Mouse (Mus musculus): ENCODE data around the gene Foxp4. TPM values are rescaled to one million over a fixed set of nuclear protein-coding genes. Genes with fewer than 3 reads are reported as not detected.
A peak's percentile ranks its signal among the peaks of the same experiment; 100 is the strongest.

The Foxp4 gene
- polyA plus RNA-seq, 2 experiments, result 38.6 to 104 TPM

DNA sequence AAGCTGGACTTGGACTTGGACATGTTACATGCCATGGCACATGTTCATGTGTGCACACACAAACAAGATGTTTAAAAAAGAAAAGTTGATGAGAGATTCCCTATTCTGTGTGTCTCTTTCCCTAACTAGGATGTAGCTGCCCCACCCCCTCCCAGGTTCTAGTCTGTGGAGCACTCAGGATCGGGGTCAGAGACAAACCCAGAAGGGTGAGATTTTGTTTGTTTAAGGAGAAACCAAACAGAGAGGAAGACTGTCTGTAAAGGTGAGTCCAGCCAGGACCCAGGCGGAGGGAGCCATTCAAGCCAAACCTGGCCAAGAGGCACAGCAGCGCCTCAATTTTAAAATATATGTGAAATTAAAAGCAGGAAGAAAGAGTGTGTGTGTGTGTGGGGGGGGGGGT, 7.2 kb downstream of the Foxp4 start:
- Histone ChIP-seq H3K27ac (replicated peaks; ENCODE audit: low read depth, low read length) (no peak overlapping the region), H3K36me3 (ENCODE audit: control insufficient read depth, insufficient read depth, low read length) (peaks cover 53% of the 10 kb centered on the region), H3K9me3 (ENCODE audit: control insufficient read depth, low read length) (no peaks in the 10 kb centered on the region), H3K27me3 (ENCODE audit: control insufficient read depth, insufficient read depth, low read length) (no peaks in the 10 kb centered on the region), H3K4me3 (replicated peaks; ENCODE audit: low read length) (no peak overlapping the region), H3K9ac (ENCODE audit: low read depth, low read length, severe bottlenecking) (no peak overlapping the region), H3K4me2 (replicated peaks; ENCODE audit: low read depth, low read length, severe bottlenecking) (no peak overlapping the region), H3K4me1 (ENCODE audit: control insufficient read depth, insufficient read depth, low read length) (peaks cover 40% of the 10 kb centered on the region)
- DNase-seq (ENCODE audit: low spot score), result no peak
- ATAC-seq (ENCODE audit: low FRiP score, low read depth), result no peak
- 78% methylated on average over 3 of the region's 3 CpGs for WGBS
- TF ChIP-seq POLR2A (IDR thresholded peaks at IDR 0.05; ENCODE audit: borderline replicate concordance, extremely low read depth, insufficient read depth, insufficient read length), result no peak

DNA sequence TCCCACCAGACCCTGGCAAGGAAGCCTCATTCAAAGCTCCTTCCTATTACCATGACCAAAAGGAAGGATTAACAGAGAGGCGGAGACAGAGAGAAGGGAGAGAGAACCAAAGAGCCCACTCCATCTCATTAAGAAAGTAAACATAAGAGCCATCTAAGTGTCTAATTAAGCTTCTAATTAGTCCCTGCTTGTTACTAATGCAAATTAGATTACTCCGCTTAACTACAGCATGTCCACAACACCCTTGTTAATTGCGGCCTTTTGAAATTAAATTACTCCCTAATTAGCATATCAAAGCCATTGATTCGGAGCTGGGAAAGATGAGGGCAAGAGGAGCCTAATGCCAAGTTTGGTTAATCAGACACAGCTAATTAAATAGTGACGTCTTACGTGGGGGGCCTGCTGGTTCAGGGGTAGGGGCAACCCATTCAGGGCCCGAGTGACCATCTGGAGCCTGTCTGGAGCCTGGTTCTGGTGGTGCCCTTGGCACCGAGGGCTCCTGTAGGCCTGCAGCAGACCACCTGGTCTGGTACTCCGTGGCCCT, 9.7 kb downstream of the Foxp4 start:
- H3K4me3 ChIP-seq (replicated peaks; ENCODE audit: low read length), result no peak overlapping the region
- ATAC-seq (ENCODE audit: low FRiP score, low read depth) (no peak), DNase-seq (ENCODE audit: low spot score) (no peak)
- H3K36me3 ChIP-seq (ENCODE audit: control insufficient read depth, insufficient read depth, low read length), result peaks cover 59% of the 10 kb centered on the region
- H3K4me2 ChIP-seq (replicated peaks; ENCODE audit: low read depth, low read length, severe bottlenecking), result no peak overlapping the region
- H3K9ac ChIP-seq (ENCODE audit: low read depth, low read length, severe bottlenecking), result no peak overlapping the region
- no peaks in the 10 kb centered on the region for H3K9me3 ChIP-seq (ENCODE audit: control insufficient read depth, low read length)
- no peaks in the 10 kb centered on the region for H3K27me3 ChIP-seq (ENCODE audit: control insufficient read depth, insufficient read depth, low read length)
- H3K4me1 ChIP-seq (ENCODE audit: control insufficient read depth, insufficient read depth, low read length), result peaks cover 37% of the 10 kb centered on the region
- no peak for TF ChIP-seq POLR2A (IDR thresholded peaks at IDR 0.05; ENCODE audit: borderline replicate concordance, extremely low read depth, insufficient read depth, insufficient read length)
- 48% methylated on average over 9 of the region's 9 CpGs for WGBS
- no peak overlapping the region for H3K27ac ChIP-seq (replicated peaks; ENCODE audit: low read depth, low read length)

GRCm38 (mm10) chr17:47909091-47910001, 15.1 kb downstream of the Foxp4 start:
- peaks cover 24% of the 10 kb centered on the region for H3K36me3 ChIP-seq (ENCODE audit: control insufficient read depth, insufficient read depth, low read length)
- H3K9me3 ChIP-seq (ENCODE audit: control insufficient read depth, low read length), result no peaks in the 10 kb centered on the region
- peak overlapping the region; percentile 51 for H3K4me2 ChIP-seq (replicated peaks; ENCODE audit: low read depth, low read length, severe bottlenecking)
- H3K27ac ChIP-seq (replicated peaks; ENCODE audit: low read depth, low read length), result no peak overlapping the region
- 10% methylated on average over 51 of the region's 51 CpGs for WGBS
- H3K4me3 ChIP-seq (replicated peaks; ENCODE audit: low read length), result peak overlapping the region; percentile 27
- H3K27me3 ChIP-seq (ENCODE audit: control insufficient read depth, insufficient read depth, low read length), result no peaks in the 10 kb centered on the region
- TF ChIP-seq POLR2A (IDR thresholded peaks at IDR 0.05; ENCODE audit: borderline replicate concordance, extremely low read depth, insufficient read depth, insufficient read length), result no peak
- peaks cover 51% of the 10 kb centered on the region for H3K4me1 ChIP-seq (ENCODE audit: control insufficient read depth, insufficient read depth, low read length)
- H3K9ac ChIP-seq (ENCODE audit: low read depth, low read length, severe bottlenecking), result peak overlapping the region; percentile 38; the same call in 1 of the 2 replicates
- ATAC-seq (ENCODE audit: low FRiP score, low read depth) (no peak), DNase-seq (ENCODE audit: low spot score) (peak; percentile 55)

- H3K27ac ChIP-seq (replicated peaks; ENCODE audit: low read depth, low read length), result no peak overlapping the region
- no peak overlapping the region for H3K4me3 ChIP-seq (replicated peaks; ENCODE audit: low read length)
- WGBS, result 78% methylated on average over 2 of the region's 2 CpGs
- peaks cover 32% of the 10 kb centered on the region for H3K36me3 ChIP-seq (ENCODE audit: control insufficient read depth, insufficient read depth, low read length)
- no peak overlapping the region for H3K9ac ChIP-seq (ENCODE audit: low read depth, low read length, severe bottlenecking)
- no peaks in the 10 kb centered on the region for H3K27me3 ChIP-seq (ENCODE audit: control insufficient read depth, insufficient read depth, low read length)
- no peaks in the 10 kb centered on the region for H3K9me3 ChIP-seq (ENCODE audit: control insufficient read depth, low read length)
- no peak for TF ChIP-seq POLR2A (IDR thresholded peaks at IDR 0.05; ENCODE audit: borderline replicate concordance, extremely low read depth, insufficient read depth, insufficient read length)
- DNase-seq (ENCODE audit: low spot score) (no peak), ATAC-seq (ENCODE audit: low FRiP score, low read depth) (no peak)
- H3K4me2 ChIP-seq (replicated peaks; ENCODE audit: low read depth, low read length, severe bottlenecking), result no peak overlapping the region
- H3K4me1 ChIP-seq (ENCODE audit: control insufficient read depth, insufficient read depth, low read length), result peaks cover 55% of the 10 kb centered on the region
Measured at GRCm38 (mm10) chr17:47908079-47908478, 16.4 kb downstream of the Foxp4 start.

DNA sequence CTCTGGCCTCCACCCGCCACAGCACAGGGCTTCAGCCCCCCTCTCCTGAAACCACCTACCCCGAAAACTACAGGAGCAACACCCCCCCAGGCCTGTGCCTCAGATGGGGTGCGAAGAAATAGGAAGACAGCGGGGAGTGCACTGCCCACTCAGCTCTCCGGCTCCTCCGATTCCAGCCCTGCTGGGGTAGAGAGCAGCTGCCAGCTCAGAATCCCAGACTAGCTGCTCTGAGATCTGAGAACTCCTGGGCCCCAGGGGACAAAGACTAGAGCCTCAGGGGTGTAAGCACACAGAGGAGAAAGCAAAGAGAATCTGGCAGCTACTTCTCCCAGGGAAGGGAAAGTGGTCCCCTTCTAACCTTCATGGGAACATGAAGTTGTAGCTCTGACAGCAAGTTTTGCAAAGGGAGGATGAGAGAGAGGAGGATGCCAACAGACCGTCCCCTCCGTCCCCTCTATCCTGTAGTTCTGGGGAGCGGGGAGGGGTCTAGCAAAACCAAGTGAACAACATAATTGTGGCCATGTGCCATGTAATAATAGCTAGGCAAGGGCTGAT, 17.0 kb downstream of the Foxp4 start:
- no peak for DNase-seq (ENCODE audit: low spot score)
- Histone ChIP-seq H3K27me3 (ENCODE audit: control insufficient read depth, insufficient read depth, low read length) (no peaks in the 10 kb centered on the region), H3K4me1 (ENCODE audit: control insufficient read depth, insufficient read depth, low read length) (peaks cover 55% of the 10 kb centered on the region), H3K27ac (replicated peaks; ENCODE audit: low read depth, low read length) (no peak overlapping the region), H3K9ac (ENCODE audit: low read depth, low read length, severe bottlenecking) (no peak overlapping the region), H3K4me3 (replicated peaks; ENCODE audit: low read length) (no peak overlapping the region), H3K36me3 (ENCODE audit: control insufficient read depth, insufficient read depth, low read length) (peaks cover 32% of the 10 kb centered on the region), H3K9me3 (ENCODE audit: control insufficient read depth, low read length) (no peaks in the 10 kb centered on the region), H3K4me2 (replicated peaks; ENCODE audit: low read depth, low read length, severe bottlenecking) (no peak overlapping the region)
- no peak for ATAC-seq (ENCODE audit: low FRiP score, low read depth)
- 52% methylated on average over 9 of the region's 9 CpGs for WGBS
- no peak for TF ChIP-seq POLR2A (IDR thresholded peaks at IDR 0.05; ENCODE audit: borderline replicate concordance, extremely low read depth, insufficient read depth, insufficient read length)
